Mouse (Mus musculus) frontal cortex, postnatal 25 days (tissue): ENCODE results near the gene Fam98a.

ENCODE experiments used
- DNase-seq, 2 experiments: peaks; one replicate each; pipeline ENCODE4 v3.0.0; 2022; ENCODE audit warnings: low spot score in 2 of 2

Fam98a gene

DNA sequence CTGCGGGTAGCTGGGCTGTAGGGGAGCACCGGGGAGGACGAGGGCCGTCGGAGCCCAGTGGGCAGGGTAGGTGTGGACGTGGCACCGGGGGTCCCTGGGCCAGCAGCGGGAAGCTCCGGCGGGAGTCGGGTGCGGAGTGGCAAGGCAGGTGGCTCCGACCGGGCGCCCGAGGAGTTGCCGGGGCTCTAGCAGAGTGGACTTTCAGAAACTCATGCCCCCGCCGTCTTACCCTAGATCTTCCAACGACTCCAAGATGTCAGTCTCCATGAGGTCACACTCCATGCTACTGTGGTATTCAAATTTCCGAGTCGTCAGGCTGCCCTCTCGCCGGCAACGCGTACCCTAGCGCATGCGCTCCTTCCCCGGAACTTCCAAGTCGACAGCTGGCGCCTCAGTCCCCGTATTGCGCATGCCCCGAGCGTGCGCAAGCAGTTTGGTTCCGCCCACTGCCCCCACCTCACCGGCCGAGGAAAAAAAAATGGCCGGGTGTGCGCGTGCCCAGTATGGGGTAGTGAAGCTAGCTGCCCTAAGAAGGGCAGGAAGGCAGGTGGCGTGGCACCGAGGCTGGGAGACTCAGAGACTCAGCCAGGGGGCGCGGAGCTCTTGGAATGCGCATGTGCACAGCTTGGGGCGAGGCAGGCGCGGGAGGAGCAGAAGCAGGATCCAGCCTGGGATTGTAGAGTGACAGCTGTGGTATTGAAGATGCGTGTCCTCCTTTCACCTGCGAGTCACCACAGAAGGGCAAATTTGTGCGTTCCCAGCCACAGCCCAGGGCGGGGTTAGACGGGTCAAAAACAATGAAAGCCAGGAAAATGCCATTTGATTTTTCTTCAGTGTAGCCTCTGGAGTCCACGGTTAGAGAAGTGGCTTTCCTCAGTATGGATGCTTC lies at the start of gene Fam98a:
Gene Fam98a, minus strand, starts transcription at position 435 of the 889 bp plus-strand sequence.
- peak; percentile 95 for DNase-seq

DNA sequence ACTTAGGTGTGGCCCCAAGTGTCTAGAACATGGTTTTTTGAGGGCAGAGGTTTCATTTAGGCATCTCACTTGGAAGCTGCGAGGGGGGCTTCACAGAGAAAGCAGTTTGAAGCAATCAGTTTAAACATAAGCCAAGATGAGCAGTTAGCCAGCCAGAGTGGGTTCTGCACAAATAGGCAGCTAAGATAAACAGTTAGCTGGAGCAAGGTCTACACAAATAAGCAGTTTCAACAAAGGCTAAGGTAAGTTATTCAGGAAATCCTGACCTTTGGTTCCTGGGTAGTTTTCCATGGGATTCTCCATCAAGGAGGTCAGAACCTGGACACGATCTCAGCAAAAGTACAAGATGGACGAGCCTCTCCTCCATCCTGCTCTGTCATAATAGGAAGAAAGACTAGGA lies 46.9 kb upstream of the Fam98a start:
- no peak for DNase-seq

GRCm38 (mm10) chr17:75582738-75583137 lies 31.0 kb upstream of the Fam98a start:
- DNase-seq, result no peak

GRCm38 (mm10) chr17:75575608-75576007 lies 23.9 kb upstream of the Fam98a start:
- DNase-seq, result no peak

- no peak for DNase-seq
These were observed 6.3 kb upstream of the Fam98a start for GRCm38 (mm10) chr17:75558041-75558440.

DNA sequence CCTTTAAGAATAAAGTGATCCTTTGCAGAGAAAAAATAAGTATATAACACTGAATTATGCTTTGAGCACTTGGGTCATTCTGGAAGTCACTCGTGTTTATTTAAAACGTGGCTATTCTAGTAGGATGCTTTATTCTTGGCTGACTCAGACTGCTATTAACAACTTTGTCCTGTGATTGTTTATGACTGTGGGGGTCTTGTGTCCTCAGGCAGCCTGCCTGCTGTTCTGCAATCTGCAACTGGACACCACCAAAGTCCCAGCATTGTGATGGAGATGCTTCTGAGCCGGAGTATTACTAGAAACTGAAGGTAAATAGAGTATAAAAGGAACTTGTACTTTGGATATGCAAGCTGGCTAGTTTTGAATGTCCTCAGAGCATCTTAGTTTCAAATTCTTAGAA lies 5.3 kb upstream of the Fam98a start:
- no peak for DNase-seq

- DNase-seq, result no peak
These were observed 854 bp downstream of the Fam98a start for GRCm38 (mm10) chr17:75550771-75551413.

DNA sequence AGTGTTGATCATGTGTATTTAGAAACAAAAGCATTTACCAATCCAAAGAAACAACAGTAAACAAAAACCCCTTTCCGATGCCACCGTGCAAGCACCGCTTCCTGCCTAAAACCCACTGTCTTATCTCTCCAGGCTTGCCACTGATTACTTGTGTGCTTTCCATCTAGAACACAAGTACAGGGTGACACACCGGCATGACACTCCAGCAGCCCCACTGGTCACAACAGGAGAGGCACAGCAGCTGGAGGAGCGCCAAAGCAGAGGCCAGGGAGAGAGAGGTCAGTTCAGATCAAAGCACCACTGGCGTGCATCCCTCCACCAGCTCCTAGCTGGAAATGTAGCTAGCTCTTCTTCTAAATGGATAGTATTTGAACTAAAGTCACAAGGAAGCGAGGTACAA lies 7.5 kb downstream of the Fam98a start:
- DNase-seq, result no peak

DNA sequence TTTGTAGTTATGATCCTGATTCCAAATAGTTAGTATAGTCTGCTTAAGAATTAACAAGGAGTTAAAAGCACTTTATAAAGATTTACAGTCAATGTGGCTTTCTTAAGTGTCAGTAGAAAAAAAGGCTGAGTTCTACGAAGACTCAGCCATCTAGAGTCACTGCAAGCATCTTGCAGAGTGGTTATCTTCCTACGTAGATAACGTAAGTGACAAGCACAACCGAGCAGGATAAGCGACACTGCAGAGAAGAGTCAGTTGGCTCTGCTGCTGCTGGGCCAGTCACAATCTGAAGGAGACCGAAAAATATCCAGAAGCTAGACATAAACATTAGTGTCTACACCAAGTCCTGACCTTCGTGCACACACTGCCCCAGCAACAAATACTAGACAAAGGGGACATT lies 8.3 kb downstream of the Fam98a start:
- no peak for DNase-seq

- DNase-seq, result no peak
These were observed 11.9 kb downstream of the Fam98a start for GRCm38 (mm10) chr17:75539841-75540240.

DNA sequence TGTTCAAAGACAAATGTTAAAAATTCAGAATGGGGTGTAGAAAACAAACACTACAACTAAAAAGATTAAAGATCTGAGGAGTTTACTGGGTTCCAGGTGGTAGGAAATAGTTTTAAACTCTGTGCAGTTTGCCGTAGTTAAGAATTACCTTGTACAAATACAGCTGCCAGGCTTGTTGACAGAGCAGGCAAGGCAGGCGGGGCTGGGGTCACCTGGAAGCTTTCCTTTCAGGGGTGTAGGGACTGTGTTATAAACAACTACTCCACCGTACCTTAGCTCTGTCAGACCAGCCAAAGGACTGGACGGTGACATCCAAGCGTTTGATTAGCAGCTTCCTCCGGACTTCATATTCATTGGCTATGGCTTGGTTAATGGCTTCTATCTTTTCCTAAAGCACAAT lies 12.6 kb downstream of the Fam98a start:
- no peak for DNase-seq

GRCm38 (mm10) chr17:75538431-75538830 lies 13.3 kb downstream of the Fam98a start:
- no peak for DNase-seq

DNA sequence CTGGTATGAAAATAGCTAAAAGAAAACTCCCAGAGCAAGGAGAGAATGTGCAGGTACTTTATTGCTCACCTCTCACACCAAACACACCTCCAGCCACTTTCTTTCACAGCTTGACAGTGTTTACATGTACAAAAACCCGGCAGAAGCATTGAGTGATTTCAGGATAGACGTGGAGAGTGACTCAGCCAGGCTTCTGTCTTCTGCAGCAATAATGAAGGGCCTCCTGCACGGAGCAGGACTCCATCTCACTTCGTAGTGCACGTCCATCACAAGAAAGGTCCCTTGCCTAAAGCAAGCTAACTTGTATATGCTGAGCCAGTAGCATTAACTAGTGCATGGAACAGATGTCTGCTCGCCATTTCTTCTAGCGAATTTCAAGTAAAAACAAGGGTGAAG lies 14.7 kb downstream of the Fam98a start:
- no peak for DNase-seq

DNA sequence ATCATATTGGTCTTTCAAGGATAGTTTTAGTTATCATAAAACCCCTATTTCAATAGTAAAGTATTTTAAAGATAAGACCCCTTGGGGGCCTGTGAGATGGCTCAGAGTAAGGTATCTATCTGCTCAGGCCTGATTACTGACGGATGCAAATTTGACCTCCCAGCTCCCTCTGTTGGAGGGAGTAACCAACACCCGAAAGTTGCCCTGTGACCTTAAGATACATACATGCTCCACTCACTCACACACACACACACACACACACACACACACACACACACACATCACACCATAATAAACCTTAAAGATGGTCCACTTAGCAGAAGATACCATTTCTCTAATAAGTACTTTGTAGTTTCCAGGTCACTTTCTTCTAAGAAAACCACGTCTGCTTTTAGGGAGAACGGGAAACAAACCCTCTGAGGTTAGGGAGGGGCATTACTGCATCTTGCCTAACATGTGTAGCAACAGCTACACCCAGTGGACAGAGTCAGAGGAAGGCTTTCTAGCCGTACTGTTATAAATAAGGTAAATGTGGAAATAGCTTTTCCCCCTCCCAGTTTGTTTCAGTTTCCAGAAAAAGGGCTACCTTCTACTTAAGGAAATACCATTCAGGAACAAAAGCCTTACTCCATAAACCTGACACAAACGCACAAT lies 15.2 kb downstream of the Fam98a start:
- DNase-seq, result no peak

GRCm38 (mm10) chr17:75535612-75536011 lies 16.1 kb downstream of the Fam98a start:
- DNase-seq, result no peak

GRCm38 (mm10) chr17:75534314-75535020 lies 17.3 kb downstream of the Fam98a start:
- no peak for DNase-seq

DNA sequence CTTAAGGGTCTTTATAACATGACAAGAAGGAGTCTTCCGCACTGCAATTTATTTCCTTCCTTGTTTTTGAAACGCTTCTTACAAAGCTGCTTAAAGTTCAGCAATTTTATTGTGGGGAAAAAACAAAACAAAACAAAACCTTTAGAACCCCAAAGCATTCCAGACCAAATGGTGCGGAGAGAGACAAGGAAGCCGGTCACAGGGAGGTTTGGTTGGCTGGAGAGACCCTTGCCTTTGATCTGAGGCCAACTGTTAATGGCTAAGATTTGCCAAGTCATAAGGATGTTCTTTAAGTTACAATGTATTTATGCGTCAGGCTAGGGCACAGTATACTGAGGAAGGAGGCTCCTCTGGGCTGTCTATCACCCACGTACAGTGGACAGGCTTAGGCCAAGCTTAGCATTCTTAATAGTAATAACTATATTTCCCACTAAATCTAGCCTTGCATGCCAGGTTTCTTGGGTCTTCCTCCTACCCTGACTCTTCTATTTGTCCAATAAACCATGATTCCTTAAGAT lies 19.2 kb downstream of the Fam98a start:
- no peak for DNase-seq

GRCm38 (mm10) chr17:75529222-75529935 lies 22.4 kb downstream of the Fam98a start:
- DNase-seq, result no peak

- no peak for DNase-seq
These were observed 25.3 kb downstream of the Fam98a start for GRCm38 (mm10) chr17:75526411-75526810.

- no peak for DNase-seq
These were observed 27.9 kb downstream of the Fam98a start for GRCm38 (mm10) chr17:75523812-75524211.
